Mouse (Mus musculus) heart, postnatal 36 days (tissue): ENCODE measurements around the gene Rbmxl2. TPM values are rescaled to one million over a fixed set of nuclear protein-coding genes. Genes with fewer than 3 reads are reported as not detected.

Experiments
- DNase-seq, 2 experiments: peaks; one replicate each; pipeline ENCODE4 v3.0.0; 2021 to 2022
- intact Hi-C: fragments of 180-260 bp; cut with DNase I; formaldehyde crosslinking; loops from one replicate; pipeline ENCODE4 v1.15.1; 2025
- total RNA-seq, 2 experiments: library from RNA; stranded (reverse); gene quantifications; 2 replicates each; pipeline ENCODE4 v1.2.3; 2021

Rbmxl2 gene
- total RNA-seq = not detected

- intact Hi-C loops = no loop called here
- no peak for DNase-seq
Observed at GRCm38 (mm10) chr7:107209204-107209860, at the start of gene Rbmxl2. Rbmxl2 (plus strand) TSS chr7:107209445.

GRCm38 (mm10) chr7:107166690-107167089 is 42.6 kb upstream of the Rbmxl2 start, which contains the start of gene Nlrp14:
Nlrp14 (plus strand) TSS chr7:107166990.
- DNase-seq = no peak
- intact Hi-C loops = no loop called here

- intact Hi-C loops = no loop called here
- no peak for DNase-seq
Observed at GRCm38 (mm10) chr7:107180406-107180805, 28.8 kb upstream of the Rbmxl2 start.

GRCm38 (mm10) chr7:107201817-107202216 is 7.4 kb upstream of the Rbmxl2 start:
- intact Hi-C loops = no loop called here
- no peak for DNase-seq

- DNase-seq = no peak
- intact Hi-C loops = no loop called here
Observed at GRCm38 (mm10) chr7:107207843-107208242, 1.4 kb upstream of the Rbmxl2 start.

- peak in 1 of 2 experiments; percentile 6 for DNase-seq
- intact Hi-C loops = loop anchor here (10.0 kb wide), 1 partner anchor 315 kb away; no protein-coding TSS in a partner anchor
Observed at GRCm38 (mm10) chr7:107210126-107210576, 906 bp downstream of the Rbmxl2 start.

- intact Hi-C loops = loop anchor here (5.0 to 10.0 kb wide), 2 partner anchors 309 to 572 kb away; no protein-coding TSS in a partner anchor
- DNase-seq = no peak
Observed at GRCm38 (mm10) chr7:107215723-107216122, 6.5 kb downstream of the Rbmxl2 start.

GRCm38 (mm10) chr7:107216845-107217244 is 7.6 kb downstream of the Rbmxl2 start:
- intact Hi-C loops = loop anchor here (5.0 to 10.0 kb wide), 2 partner anchors 308 to 570 kb away; no protein-coding TSS in a partner anchor
- no peak for DNase-seq

- intact Hi-C loops = no loop called here
- DNase-seq = no peak
Observed at GRCm38 (mm10) chr7:107236854-107237253, 27.6 kb downstream of the Rbmxl2 start.

- no peak for DNase-seq
- intact Hi-C loops = no loop called here
Observed at GRCm38 (mm10) chr7:107237498-107237897, 28.3 kb downstream of the Rbmxl2 start.

GRCm38 (mm10) chr7:107241371-107241883 is 32.2 kb downstream of the Rbmxl2 start:
- intact Hi-C loops = no loop called here
- no peak for DNase-seq

- DNase-seq = no peak
- intact Hi-C loops = no loop called here
Observed at GRCm38 (mm10) chr7:107250211-107250985, 41.2 kb downstream of the Rbmxl2 start.

- intact Hi-C loops = no loop called here
- no peak for DNase-seq
Observed at GRCm38 (mm10) chr7:107253355-107253754, 44.1 kb downstream of the Rbmxl2 start.

- no peak for DNase-seq
Observed at GRCm38 (mm10) chr7:107259936-107260335, 50.7 kb downstream of the Rbmxl2 start.

More at GRCm38 (mm10) chr7:107259936-107260335, 50.7 kb downstream of the Rbmxl2 start:
- intact Hi-C loops = no loop called here

Other genes with a start within 250 kb of the Rbmxl2 start
- not detected for gene Olfr6, start 245.5 kb upstream of the Rbmxl2 start, total RNA-seq
- gene Olfr711, start 234.0 kb upstream of the Rbmxl2 start, total RNA-seq = not detected
- gene Olfr2, start 203.4 kb upstream of the Rbmxl2 start, total RNA-seq = not detected
- gene Olfr713, start 178.3 kb upstream of the Rbmxl2 start, total RNA-seq = not detected
- not detected for gene Olfr714, start 138.5 kb upstream of the Rbmxl2 start, total RNA-seq
- not detected for gene Olfr17, start 116.2 kb upstream of the Rbmxl2 start, total RNA-seq
- gene Olfr715b, start 99.1 kb upstream of the Rbmxl2 start, total RNA-seq = not detected
- gene Olfr715, start 78.4 kb upstream of the Rbmxl2 start, total RNA-seq = not detected
- gene Olfr716, start 71.1 kb upstream of the Rbmxl2 start, total RNA-seq = not detected
- not detected for gene Nlrp14, start 42.5 kb upstream of the Rbmxl2 start, total RNA-seq
- not detected for gene Syt9, start 161.3 kb downstream of the Rbmxl2 start, total RNA-seq